Mouse (Mus musculus) liver, postnatal 0 days (tissue): Measurements from ENCODE around the gene 4930544D05Rik.

Experiments
- CTCF ChIP-seq: sonication (generic); IDR thresholded peaks from 2 replicates; pipeline ENCODE4 v1.5.1; 2016; ENCODE audit warnings: antibody characterized with exemption, low read depth
- EP300 ChIP-seq: IDR thresholded peaks from 2 replicates; pipeline ENCODE4 v1.6.1; 2016; ENCODE audit warnings: antibody characterized with exemption, low read depth, mild to moderate bottlenecking

- no peak for TF ChIP-seq EP300
- TF ChIP-seq CTCF = no peak
These were observed 24.3 kb downstream of the 4930544D05Rik start for GRCm38 (mm10) chr11:70639976-70640375.
